Mouse (Mus musculus) heart, adult 2 months (tissue): Measurements from ENCODE around the gene Il17ra.

ENCODE experiments used
- CTCF ChIP-seq: fragments of 200-600 bp; IDR thresholded peaks from 2 replicates; pipeline ENCODE4 v1.8.1; 2022; ENCODE audit warnings: antibody characterized with exemption, mild to moderate bottlenecking, moderate library complexity
- EP300 ChIP-seq: fragments of 200-500 bp; IDR thresholded peaks from 2 replicates; pipeline ENCODE4 v1.6.1; 2011; ENCODE audit warnings: low read depth, low read length, control low read depth; ENCODE audit not compliant: insufficient read depth

DNA sequence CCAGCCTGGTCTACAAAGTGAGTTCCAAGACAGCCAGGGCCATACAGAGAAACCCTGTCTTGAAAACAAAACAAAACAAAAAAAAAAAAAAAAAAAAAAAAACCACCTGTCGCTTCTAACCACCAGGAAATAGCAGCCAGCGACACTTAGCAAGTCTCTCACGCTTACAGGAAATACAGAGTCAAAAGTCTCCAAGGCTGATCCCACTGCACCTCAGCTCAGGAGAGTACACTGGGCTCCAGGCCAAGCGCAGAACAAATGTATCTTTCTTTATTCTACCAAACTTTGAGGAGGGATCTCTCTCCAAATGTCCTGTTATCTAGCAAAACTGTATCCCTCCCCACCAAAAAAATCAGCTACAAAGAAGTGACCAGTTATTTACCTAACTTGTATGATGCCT, 66.1 kb downstream of the Il17ra start:
- TF ChIP-seq EP300 (no peak), CTCF (no peak)
